Mouse (Mus musculus): ENCODE measurements around the gene Dnali1. TPM values are rescaled to one million over a fixed set of nuclear protein-coding genes. Genes with fewer than 3 reads are reported as not detected.

Gene Dnali1
- polyA plus RNA-seq, 1 experiment from 2014 or later: 0.17 TPM

- Histone ChIP-seq H3K27me3 (no peaks in the 10 kb centered on the region), H3K4me3 (no peak overlapping the region), H3K27ac (no peak overlapping the region), H3K9me3 (no peaks in the 10 kb centered on the region), H3K9ac (no peak overlapping the region), H3K4me2 (replicated peaks) (no peak overlapping the region), H3K4me1 (no peaks in the 10 kb centered on the region), H3K36me3 (peaks cover 30% of the 10 kb centered on the region)
- no peak for ATAC-seq (ENCODE audit: insufficient number of reproducible peaks, insufficient read depth, low FRiP score, low TSS enrichment)
- 94% methylated on average over 2 of the region's 2 CpGs for WGBS
Measured at GRCm38 (mm10) chr4:125078698-125079097, 13.2 kb upstream of the Dnali1 start.

GRCm38 (mm10) chr4:125077700-125078099, 12.2 kb upstream of the Dnali1 start:
- Histone ChIP-seq H3K9ac (no peak overlapping the region), H3K27me3 (no peaks in the 10 kb centered on the region), H3K27ac (no peak overlapping the region), H3K4me1 (no peaks in the 10 kb centered on the region), H3K4me2 (replicated peaks) (no peak overlapping the region), H3K4me3 (no peak overlapping the region), H3K36me3 (peaks cover 40% of the 10 kb centered on the region), H3K9me3 (no peaks in the 10 kb centered on the region)
- WGBS: 90% methylated on average over 2 of the region's 2 CpGs
- no peak for ATAC-seq (ENCODE audit: insufficient number of reproducible peaks, insufficient read depth, low FRiP score, low TSS enrichment)

- peak; percentile 80 for ATAC-seq (ENCODE audit: insufficient number of reproducible peaks, insufficient read depth, low FRiP score, low TSS enrichment)
- peak within 1 kb of the TSS; percentile 67 for H3K27ac ChIP-seq
Measured at GRCm38 (mm10) chr4:125066490-125067370, 1.2 kb upstream of the Dnali1 start, which contains the start of gene Snip1. TSS of gene Snip1 (plus strand) at chr4:125066672.

GRCm38 (mm10) chr4:125063829-125064228, 1.7 kb downstream of the Dnali1 start:
- Histone ChIP-seq H3K9me3 (no peaks in the 10 kb centered on the region), H3K4me2 (replicated peaks) (no peak overlapping the region), H3K4me3 (no peak overlapping the region), H3K27ac (no peak overlapping the region), H3K27me3 (no peaks in the 10 kb centered on the region), H3K36me3 (peaks cover 4% of the 10 kb centered on the region; the same call in 1 of the 2 replicates), H3K9ac (no peak overlapping the region), H3K4me1 (peaks cover 12% of the 10 kb centered on the region)
- no peak for ATAC-seq (ENCODE audit: insufficient number of reproducible peaks, insufficient read depth, low FRiP score, low TSS enrichment)
- 74% methylated on average over 8 of the region's 8 CpGs for WGBS

More at GRCm38 (mm10) chr4:125066490-125067370, 1.2 kb upstream of the Dnali1 start, which contains the start of gene Snip1:
- Histone ChIP-seq H3K4me2 (replicated peaks) (peak within 1 kb of the TSS; percentile 90), H3K36me3 (peaks cover 32% of the 10 kb centered on the region), H3K9ac (peak within 1 kb of the TSS; percentile 97), H3K27me3 (no peaks in the 10 kb centered on the region), H3K9me3 (no peaks in the 10 kb centered on the region), H3K4me3 (peak within 1 kb of the TSS; percentile 98), H3K4me1 (peaks cover 12% of the 10 kb centered on the region)
- under 1% methylated on average over 78 of the region's 78 CpGs for WGBS

GRCm38 (mm10) chr4:125059025-125059424, 6.5 kb downstream of the Dnali1 start:
- Histone ChIP-seq H3K9ac (no peak overlapping the region), H3K4me3 (no peak overlapping the region), H3K27ac (no peak overlapping the region), H3K36me3 (peaks cover 16% of the 10 kb centered on the region), H3K4me1 (peaks cover 19% of the 10 kb centered on the region), H3K27me3 (no peaks in the 10 kb centered on the region), H3K4me2 (replicated peaks) (peak overlapping the region; percentile 27), H3K9me3 (no peaks in the 10 kb centered on the region)
- ATAC-seq (ENCODE audit: insufficient number of reproducible peaks, insufficient read depth, low FRiP score, low TSS enrichment): peak; percentile 77; the same call in 1 of the 2 replicates
- WGBS: 3% methylated on average over 8 of the region's 8 CpGs

GRCm38 (mm10) chr4:125058033-125058432, 7.5 kb downstream of the Dnali1 start:
- 46% methylated on average over 5 of the region's 5 CpGs for WGBS
- ATAC-seq (ENCODE audit: insufficient number of reproducible peaks, insufficient read depth, low FRiP score, low TSS enrichment): no peak
- H3K36me3 ChIP-seq: peaks cover 26% of the 10 kb centered on the region
- peaks cover 19% of the 10 kb centered on the region for H3K4me1 ChIP-seq
- H3K27me3 ChIP-seq: no peaks in the 10 kb centered on the region
- H3K9ac ChIP-seq: no peak overlapping the region
- no peak overlapping the region for H3K4me2 ChIP-seq (replicated peaks)
- no peaks in the 10 kb centered on the region for H3K9me3 ChIP-seq
- H3K4me3 ChIP-seq: no peak overlapping the region
- no peak overlapping the region for H3K27ac ChIP-seq

GRCm38 (mm10) chr4:125057273-125057672, 8.2 kb downstream of the Dnali1 start:
- no peak for ATAC-seq (ENCODE audit: insufficient number of reproducible peaks, insufficient read depth, low FRiP score, low TSS enrichment)
- Histone ChIP-seq H3K27ac (peak overlapping the region; percentile 66), H3K9me3 (no peaks in the 10 kb centered on the region), H3K4me1 (peaks cover 19% of the 10 kb centered on the region), H3K9ac (no peak overlapping the region), H3K36me3 (peaks cover 34% of the 10 kb centered on the region), H3K27me3 (no peaks in the 10 kb centered on the region), H3K4me2 (replicated peaks) (no peak overlapping the region), H3K4me3 (no peak overlapping the region)
- 24% methylated on average over 3 of the region's 3 CpGs for WGBS

- peak overlapping the region; percentile 66; the same call in 1 of the 2 replicates for H3K27ac ChIP-seq
- no peak for ATAC-seq (ENCODE audit: insufficient number of reproducible peaks, insufficient read depth, low FRiP score, low TSS enrichment)
- H3K36me3 ChIP-seq: peaks cover 40% of the 10 kb centered on the region
Measured at GRCm38 (mm10) chr4:125056476-125056875, 9.0 kb downstream of the Dnali1 start.

GRCm38 (mm10) chr4:125055385-125055784, 10.1 kb downstream of the Dnali1 start:
- Histone ChIP-seq H3K9me3 (no peaks in the 10 kb centered on the region), H3K27me3 (no peaks in the 10 kb centered on the region), H3K4me1 (peaks cover 19% of the 10 kb centered on the region), H3K9ac (no peak overlapping the region), H3K27ac (no peak overlapping the region), H3K36me3 (peaks cover 46% of the 10 kb centered on the region), H3K4me2 (replicated peaks) (no peak overlapping the region), H3K4me3 (no peak overlapping the region)
- 94% methylated on average over 9 of the region's 9 CpGs for WGBS
- ATAC-seq (ENCODE audit: insufficient number of reproducible peaks, insufficient read depth, low FRiP score, low TSS enrichment): no peak

More at GRCm38 (mm10) chr4:125056476-125056875, 9.0 kb downstream of the Dnali1 start:
- Histone ChIP-seq H3K9ac (no peak overlapping the region), H3K27me3 (no peaks in the 10 kb centered on the region), H3K4me3 (no peak overlapping the region), H3K4me2 (replicated peaks) (no peak overlapping the region), H3K4me1 (peaks cover 19% of the 10 kb centered on the region), H3K9me3 (no peaks in the 10 kb centered on the region)
- 25% methylated on average over 4 of the region's 4 CpGs for WGBS

GRCm38 (mm10) chr4:125044454-125044853, 21.0 kb downstream of the Dnali1 start:
- no peak overlapping the region for H3K4me2 ChIP-seq (replicated peaks)
- H3K27ac ChIP-seq: no peak overlapping the region
- no peaks in the 10 kb centered on the region for H3K4me1 ChIP-seq
- peaks cover 88% of the 10 kb centered on the region for H3K36me3 ChIP-seq
- no peak overlapping the region for H3K9ac ChIP-seq
- no peaks in the 10 kb centered on the region for H3K27me3 ChIP-seq
- ATAC-seq (ENCODE audit: insufficient number of reproducible peaks, insufficient read depth, low FRiP score, low TSS enrichment): no peak
- WGBS: 87% methylated on average over 7 of the region's 7 CpGs
- H3K4me3 ChIP-seq: no peak overlapping the region
- H3K9me3 ChIP-seq: no peaks in the 10 kb centered on the region

- no peak overlapping the region for H3K9ac ChIP-seq
- no peaks in the 10 kb centered on the region for H3K9me3 ChIP-seq
- 81% methylated on average over 4 of the region's 4 CpGs for WGBS
- no peak for ATAC-seq (ENCODE audit: insufficient number of reproducible peaks, insufficient read depth, low FRiP score, low TSS enrichment)
- no peak overlapping the region for H3K4me3 ChIP-seq
- no peak overlapping the region for H3K27ac ChIP-seq
- no peaks in the 10 kb centered on the region for H3K27me3 ChIP-seq
- peaks cover 10% of the 10 kb centered on the region for H3K4me1 ChIP-seq
- H3K4me2 ChIP-seq (replicated peaks): no peak overlapping the region
- H3K36me3 ChIP-seq: peaks cover 34% of the 10 kb centered on the region
Measured at GRCm38 (mm10) chr4:125034341-125034740, 31.2 kb downstream of the Dnali1 start.

Measured in embryonic facial prominence, embryonic 12.5 days (tissue).